Mouse (Mus musculus) liver, embryonic 14.5 days (tissue): ENCODE measurements around the gene Kdm1b. TPM values are rescaled to one million over a fixed set of nuclear protein-coding genes. Genes with fewer than 3 reads are reported as not detected.

Experiments used
- ATAC-seq: fragments of 200-750 bp; cut with Nextera tagmentation; 2 replicates; pipeline ENCODE4 v1.8.0; 2017; ENCODE audit warnings: moderate number of reproducible peaks, mild to moderate bottlenecking, moderate library complexity; ENCODE audit not compliant: insufficient read depth
- DNase-seq, 3 experiments: peaks; one replicate each; pipeline ENCODE4 v3.0.0-alpha.2; 2012 to 2013; ENCODE audit warnings: low read depth in 3 of 3, low spot score in 3 of 3
- H3K27ac ChIP-seq: fragments of 300-500 bp; sonication (generic); 2 replicates; pipeline ENCODE4 v1.5.1; 2014; ENCODE audit warnings: moderate library complexity, mild to moderate bottlenecking, control low read depth, inconsistent platforms
- H3K27me3 ChIP-seq: fragments of 300-500 bp; sonication (generic); 2 replicates; pipeline ENCODE4 v1.6.1; 2014; ENCODE audit warnings: mild to moderate bottlenecking, low read length, moderate library complexity; ENCODE audit not compliant: control insufficient read depth, insufficient read depth
- H3K36me3 ChIP-seq: fragments of 300-500 bp; sonication (generic); replicated peaks from 2 replicates; pipeline ENCODE4 v1.6.1; 2014; ENCODE audit warnings: low read depth; ENCODE audit not compliant: control insufficient read depth, insufficient read depth
- H3K4me1 ChIP-seq, 2 experiments: fragments of 200-500 bp in 1 of 2; fragments of 300-500 bp in 1 of 2; sonication (generic) in 1 of 2; replicated peaks; 2 replicates each; pipeline ENCODE4 v1.6.1; 2012 to 2014; ENCODE audit warnings: antibody characterized with exemption in 1 of 2, inconsistent platforms in 1 of 2, low read length in 1 of 2; ENCODE audit not compliant: control insufficient read depth in 2 of 2, insufficient read depth in 2 of 2
- H3K4me2 ChIP-seq: fragments of 300-500 bp; sonication (generic); 2 replicates; pipeline ENCODE4 v1.6.1; 2014; ENCODE audit warnings: low read depth, mild to moderate bottlenecking, control low read depth, moderate library complexity
- H3K4me3 ChIP-seq, 2 experiments: fragments of 200-500 bp in 1 of 2; fragments of 300-500 bp in 1 of 2; sonication (generic) in 1 of 2; 2 replicates each; pipeline ENCODE4 v1.5.1; 2012 to 2014; ENCODE audit warnings: low read depth in 2 of 2, low read length in 2 of 2, mild to moderate bottlenecking in 2 of 2, control low read depth in 1 of 2, inconsistent platforms in 1 of 2, moderate library complexity in 1 of 2; ENCODE audit not compliant: insufficient read depth in 1 of 2
- H3K9ac ChIP-seq: fragments of 300-500 bp; sonication (generic); replicated peaks from 2 replicates; pipeline ENCODE4 v1.6.1; 2014; ENCODE audit warnings: mild to moderate bottlenecking, control low read depth, moderate library complexity
- H3K9me3 ChIP-seq: fragments of 300-500 bp; sonication (generic); 2 replicates; pipeline ENCODE4 v1.6.1; 2016; ENCODE audit warnings: low read length, mixed read lengths; ENCODE audit not compliant: control insufficient read depth
- CTCF ChIP-seq: IDR thresholded peaks from 2 replicates; pipeline ENCODE4 v1.5.1; 2016; ENCODE audit warnings: antibody characterized with exemption, low read depth, control low read depth
- EP300 ChIP-seq: IDR thresholded peaks from 2 replicates; pipeline ENCODE4 v1.6.1; 2016; ENCODE audit warnings: antibody characterized with exemption, low read depth
- WGBS: fragments of 180-500 bp; shearing (Covaris S2); extraction: QIAGEN DNeasy Blood & Tissue Kit; methylation state at CpG from one replicate; pipeline ENCODE4 v1.1.7; 2014; ENCODE audit not compliant: insufficient replicate concordance; 5-methylcytosine and 5-hydroxymethylcytosine counted together
- polyA plus RNA-seq, 2 experiments: library from polyadenylated mRNA; depleted of rRNA in 1 of 2; stranded (reverse) in 1 of 2; unstranded in 1 of 2; fragments of >200 nt; fragmentation: Nextera tagmentation in 1 of 2; extraction: Ambion mirVana in 1 of 2; gene quantifications; 2 replicates each; pipeline versions ENCODE4 v1.2.1 to v1.2.3; 2012 to 2014

Gene Kdm1b
- polyA plus RNA-seq, 2 experiments = 2.5 to 2.8 TPM

GRCm38 (mm10) chr13:47112056-47112455 lies 68.8 kb downstream of the Kdm1b start:
- H3K4me2 ChIP-seq = peak overlapping the region; percentile 96
- H3K4me1 ChIP-seq = peaks cover 78 to 87% of the 10 kb centered on the region in 2 experiments
- peak overlapping the region in 1 of 2 experiments; percentile 25; a peak in 2 of 4 replicates for H3K4me3 ChIP-seq
- no peaks in the 10 kb centered on the region for H3K36me3 ChIP-seq
- ATAC-seq (peak; percentile 5; the same call in 1 of the 2 replicates), DNase-seq (peak in 1 of 3 experiments; percentile 60)
- H3K27ac ChIP-seq = peak overlapping the region; percentile 97
- 53% methylated on average over 3 of the region's 3 CpGs for WGBS
- H3K9ac ChIP-seq = peak overlapping the region; percentile 65
- TF ChIP-seq EP300 = no peak
- no peak for TF ChIP-seq CTCF
- no peaks in the 10 kb centered on the region for H3K27me3 ChIP-seq
- H3K9me3 ChIP-seq = no peaks in the 10 kb centered on the region

- ATAC-seq (peak; percentile 80), DNase-seq (peak; percentile 83 to 95 (median 83))
- WGBS = 14% methylated on average over 3 of the region's 3 CpGs
- Histone ChIP-seq H3K27ac (peak overlapping the region; percentile 97), H3K4me2 (peak overlapping the region; percentile 96), H3K4me1 (peaks cover 69 to 80% of the 10 kb centered on the region in 2 experiments), H3K4me3 (0 out of 4 replicates have a peak overlapping the region, but pooled peaks of 1 of the 2 experiments have one; percentile 6), H3K36me3 (no peaks in the 10 kb centered on the region), H3K9ac (peak overlapping the region; percentile 65), H3K27me3 (no peaks in the 10 kb centered on the region), H3K9me3 (no peaks in the 10 kb centered on the region)
- TF ChIP-seq EP300 (peak; percentile 82), CTCF (peak; percentile 21; the same call in 1 of the 2 replicates)
Measured at GRCm38 (mm10) chr13:47112924-47113323, 69.6 kb downstream of the Kdm1b start.

GRCm38 (mm10) chr13:47116000-47116399 lies 72.7 kb downstream of the Kdm1b start:
- Histone ChIP-seq H3K9me3 (no peaks in the 10 kb centered on the region), H3K4me3 (no peak overlapping the region), H3K4me1 (peaks cover 40 to 49% of the 10 kb centered on the region in 2 experiments), H3K27me3 (peaks cover 5% of the 10 kb centered on the region), H3K9ac (0 out of 2 replicates have a peak overlapping the region, but pooled peaks have one; percentile 9), H3K4me2 (peak overlapping the region; percentile 23; the same call in 1 of the 2 replicates), H3K36me3 (no peaks in the 10 kb centered on the region), H3K27ac (peak overlapping the region; percentile 42)
- peak; percentile 24 for ATAC-seq
- WGBS = 58% methylated on average over 3 of the region's 3 CpGs
- peak in 1 of 3 experiments; percentile 72 for DNase-seq
- TF ChIP-seq EP300 (peak; percentile 59), CTCF (no peak)

GRCm38 (mm10) chr13:47121333-47121889 lies 78.1 kb downstream of the Kdm1b start:
- Histone ChIP-seq H3K27ac (no peak overlapping the region), H3K9ac (no peak overlapping the region), H3K9me3 (no peaks in the 10 kb centered on the region), H3K4me1 (peaks cover under 1 to 11% of the 10 kb centered on the region in 2 experiments; a peak in 3 of 4 replicates), H3K27me3 (peaks cover 42% of the 10 kb centered on the region), H3K4me2 (no peak overlapping the region), H3K36me3 (no peaks in the 10 kb centered on the region), H3K4me3 (no peak overlapping the region)
- 37% methylated on average over 12 of the region's 12 CpGs for WGBS
- TF ChIP-seq EP300 = no peak
- peak; percentile 67 for TF ChIP-seq CTCF
- ATAC-seq = no peak
- no peak for DNase-seq
